ENCODE assay signal across 11 mouse cellular contexts in genomic region chr4:154802210-154802609, GRCm38 (mm10). TPM values are rescaled to one million over a fixed set of nuclear protein-coding genes. Genes with fewer than 3 reads are reported as not detected.
DNase-seq lines count a peak whose midpoint lies in the region; ATAC-seq and TF ChIP-seq lines count a peak whose summit lies in the region.
"Had no signal": no experiment of that assay in that cellular context is flagged by ENCODE, and none has a peak within 500 bp of the region (broad histone marks: within the 10 kb centered on the region; RNA-seq: fewer than 3 reads in every experiment).

No protein-coding gene starts in this region.

- DNase-seq in liver, embryonic 11.5 days (ENCODE audit: low spot score), result no peak
- no peak for DNase-seq in liver
- peak; percentile 82 for DNase-seq in embryonic facial prominence, embryonic 14.5 days (ENCODE audit: low spot score)
- no peak for DNase-seq in right cerebral cortex, postnatal 14 days
- no peak for DNase-seq in left cerebral cortex, adult 2 months (ENCODE audit: extremely low spot score in 1 of 2, low spot score in 2 of 2)
- DNase-seq: adrenal gland, postnatal 10 days; heart, adult 2 months; layer of hippocampus, adult 9-11 months had no signal

- TF ChIP-seq CTCF in left cerebral cortex, adult 2 months (IDR thresholded peaks at IDR 0.05), result no peak

- H3K36me3 ChIP-seq in liver, embryonic 11.5 days (ENCODE audit: control insufficient read depth, insufficient read depth, low read length), result no peaks in the 10 kb centered on the region
- H3K36me3 ChIP-seq in embryonic facial prominence, embryonic 14.5 days (ENCODE audit: control insufficient read depth, insufficient read depth, low read length), result no peaks in the 10 kb centered on the region
- no peaks in the 10 kb centered on the region for H3K36me3 ChIP-seq in hindbrain, embryonic 16.5 days (ENCODE audit: control insufficient read depth, insufficient read depth, low read length)
- no peaks in the 10 kb centered on the region for H3K36me3 ChIP-seq in neural tube, embryonic 12.5 days

- H3K4me2 ChIP-seq in liver, embryonic 11.5 days, result peak overlapping the region; percentile 19
- peak overlapping the region; percentile 38 for H3K4me2 ChIP-seq in embryonic facial prominence, embryonic 14.5 days (ENCODE audit: low read depth, low read length)
- peak overlapping the region; percentile 25; the same call in 1 of the 2 replicates for H3K4me2 ChIP-seq in hindbrain, embryonic 16.5 days (ENCODE audit: low read length)
- peak overlapping the region; percentile 30 for H3K4me2 ChIP-seq in neural tube, embryonic 12.5 days (replicated peaks)

- ATAC-seq in liver, embryonic 11.5 days (replicated peaks; ENCODE audit: low FRiP score), result no peak
- ATAC-seq in embryonic facial prominence, embryonic 14.5 days (ENCODE audit: low read depth), result peak; percentile 81
- no peak for ATAC-seq in hindbrain, embryonic 16.5 days
- no peak for ATAC-seq in neural tube, embryonic 12.5 days (ENCODE audit: low FRiP score, low read depth)

- H3K27me3 ChIP-seq in liver, embryonic 11.5 days (replicated peaks; ENCODE audit: control insufficient read depth, insufficient read depth, low read length), result peaks cover 35% of the 10 kb centered on the region
- peaks cover 9% of the 10 kb centered on the region for H3K27me3 ChIP-seq in embryonic facial prominence, embryonic 14.5 days (replicated peaks; ENCODE audit: control insufficient read depth, insufficient read depth, low read length)
- H3K27me3 ChIP-seq in hindbrain, embryonic 16.5 days (replicated peaks; ENCODE audit: control insufficient read depth, insufficient read depth, low read length), result peaks cover 6% of the 10 kb centered on the region
- H3K27me3 ChIP-seq in neural tube, embryonic 12.5 days (replicated peaks), result peaks cover 37% of the 10 kb centered on the region

- no peaks in the 10 kb centered on the region for H3K4me1 ChIP-seq in liver, embryonic 11.5 days (replicated peaks; ENCODE audit: control insufficient read depth, insufficient read depth, low read length)
- H3K4me1 ChIP-seq in embryonic facial prominence, embryonic 14.5 days (ENCODE audit: control insufficient read depth, insufficient read depth, low read length), result peaks cover 15% of the 10 kb centered on the region
- H3K4me1 ChIP-seq in hindbrain, embryonic 16.5 days (ENCODE audit: control insufficient read depth, insufficient read depth, low read depth, low read length), result peaks cover 9% of the 10 kb centered on the region
- peaks cover 21% of the 10 kb centered on the region for H3K4me1 ChIP-seq in neural tube, embryonic 12.5 days

- WGBS in liver, embryonic 11.5 days, result 8% methylated on average over 26 of the region's 26 CpGs
- 2% methylated on average over 26 of the region's 26 CpGs for WGBS in embryonic facial prominence, embryonic 14.5 days
- 8% methylated on average over 26 of the region's 26 CpGs for WGBS in hindbrain, embryonic 16.5 days
- 6% methylated on average over 26 of the region's 26 CpGs for WGBS in neural tube, embryonic 12.5 days

- no peaks in the 10 kb centered on the region for H3K9me3 ChIP-seq in liver, embryonic 11.5 days (ENCODE audit: control insufficient read depth, low read length)
- H3K9me3 ChIP-seq in embryonic facial prominence, embryonic 14.5 days (ENCODE audit: control insufficient read depth, low read length), result no peaks in the 10 kb centered on the region
- no peaks in the 10 kb centered on the region for H3K9me3 ChIP-seq in hindbrain, embryonic 16.5 days (ENCODE audit: control insufficient read depth, low read length)
- no peaks in the 10 kb centered on the region for H3K9me3 ChIP-seq in neural tube, embryonic 12.5 days

- H3K4me3 ChIP-seq in liver, embryonic 11.5 days (ENCODE audit: low read depth, low read length), result no peak overlapping the region
- no peak overlapping the region; the same call in 1 of the 2 replicates for H3K4me3 ChIP-seq in embryonic facial prominence, embryonic 14.5 days (ENCODE audit: low read depth, low read length)
- H3K4me3 ChIP-seq in hindbrain, embryonic 16.5 days (ENCODE audit: low read length), result no peak overlapping the region
- H3K4me3 ChIP-seq in neural tube, embryonic 12.5 days, result no peak overlapping the region
- H3K4me3 ChIP-seq in left cerebral cortex, adult 2 months, result no peak overlapping the region
- H3K4me3 ChIP-seq: heart, adult 2 months had no signal

- intact Hi-C loops in left cerebral cortex, adult 2 months (cut with DNase I), result no loop called here

- no peak overlapping the region for H3K27ac ChIP-seq in liver, embryonic 11.5 days (ENCODE audit: low read depth, low read length)
- peak overlapping the region; percentile 66 for H3K27ac ChIP-seq in embryonic facial prominence, embryonic 14.5 days (replicated peaks; ENCODE audit: low read depth, low read length)
- no peak overlapping the region for H3K27ac ChIP-seq in hindbrain, embryonic 16.5 days (ENCODE audit: low read depth, low read length)
- no peak overlapping the region for H3K27ac ChIP-seq in neural tube, embryonic 12.5 days
- no peak overlapping the region for H3K27ac ChIP-seq in left cerebral cortex, adult 2 months
- H3K27ac ChIP-seq: heart, adult 2 months had no signal

- no peak overlapping the region for H3K9ac ChIP-seq in liver, embryonic 11.5 days (ENCODE audit: low read depth, low read length)
- H3K9ac ChIP-seq in embryonic facial prominence, embryonic 14.5 days (ENCODE audit: low read depth, low read length), result peak overlapping the region; percentile 26; the same call in 1 of the 2 replicates
- H3K9ac ChIP-seq in hindbrain, embryonic 16.5 days (ENCODE audit: low read depth, low read length), result no peak overlapping the region; the same call in 1 of the 2 replicates
- 0 out of 2 replicates have a peak overlapping the region, but pooled peaks have one; percentile 3 for H3K9ac ChIP-seq in neural tube, embryonic 12.5 days

RNA-seq across cellular contexts. Expression of gene Ttc34, which starts 35.0 kb away (rescaled TPM):
- 0.10 TPM in 1 of 2 replicates, not detected in the other for polyA plus RNA-seq in liver, embryonic 11.5 days (2014; fragmentation: Nextera tagmentation; extraction: Ambion mirVana)
- 0.22 and 0.45 TPM in 2 replicates for polyA plus RNA-seq in embryonic facial prominence, embryonic 14.5 days (2014; fragmentation: Nextera tagmentation; extraction: Ambion mirVana)
- polyA plus RNA-seq in hindbrain, embryonic 16.5 days (2015; fragmentation: Nextera tagmentation; extraction: Ambion mirVana), result 2.0 and 2.3 TPM in 2 replicates
- polyA plus RNA-seq in neural tube, embryonic 12.5 days (2016; fragmentation: Nextera tagmentation; extraction: Ambion mirVana), result 0.28 and 0.38 TPM in 2 replicates
- total RNA-seq in left cerebral cortex, adult 2 months (2021), result 1 to 10 TPM; 2.1 to 3.5 TPM
- total RNA-seq: megakaryocyte progenitor cell, adult 5-6 weeks had no signal

Comparison
In these comparisons a context has a peak if more than half of its experiments do, and no peak if none do; other contexts are left out.
1. H3K9ac ChIP-seq: peak in embryonic facial prominence, embryonic 14.5 days (single experiment) and neural tube, embryonic 12.5 days (single experiment); none in liver, embryonic 11.5 days (single experiment) and hindbrain, embryonic 16.5 days (single experiment).
2. Peak in every context shown above with its lines, with median percentiles within 50 percentile points of each other: H3K4me2 ChIP-seq.